Mouse (Mus musculus) liver, embryonic 12.5 days (tissue): ENCODE measurements at regions not wholly inside any gene's neighbourhood (a gene's known extent, or its start where the extent isn't known, plus 50 kb on each side); places are given as distances from the start of the nearest gene placed in this dataset.

Experiments
- ATAC-seq: fragments of 200-750 bp; cut with Nextera tagmentation; 2 replicates; pipeline ENCODE4 v1.8.0; 2017; ENCODE audit warnings: moderate number of reproducible peaks, mild to moderate bottlenecking, moderate library complexity
- H3K27ac ChIP-seq: fragments of 300-500 bp; sonication (generic); 2 replicates; pipeline ENCODE4 v1.5.1; 2016; ENCODE audit warnings: mild to moderate bottlenecking
- H3K27me3 ChIP-seq: fragments of 300-500 bp; sonication (generic); replicated peaks from 2 replicates; pipeline ENCODE4 v1.6.1; 2016; ENCODE audit warnings: mild to moderate bottlenecking, moderate library complexity
- H3K36me3 ChIP-seq: fragments of 300-500 bp; sonication (generic); 2 replicates; pipeline ENCODE4 v1.6.1; 2016; ENCODE audit warnings: mild to moderate bottlenecking, moderate library complexity
- H3K4me1 ChIP-seq: fragments of 300-500 bp; sonication (generic); 2 replicates; pipeline ENCODE4 v1.6.1; 2016
- H3K4me2 ChIP-seq: fragments of 300-500 bp; sonication (generic); 2 replicates; pipeline ENCODE4 v1.6.1; 2016; ENCODE audit warnings: mild to moderate bottlenecking, moderate library complexity
- H3K4me3 ChIP-seq: fragments of 300-500 bp; sonication (generic); 2 replicates; pipeline ENCODE4 v1.5.1; 2016; ENCODE audit warnings: mild to moderate bottlenecking, moderate library complexity
- H3K9ac ChIP-seq: fragments of 300-500 bp; sonication (generic); 2 replicates; pipeline ENCODE4 v1.6.1; 2016; ENCODE audit warnings: mild to moderate bottlenecking, moderate library complexity
- H3K9me3 ChIP-seq: fragments of 300-500 bp; sonication (generic); replicated peaks from 2 replicates; pipeline ENCODE4 v1.6.1; 2016; ENCODE audit warnings: mild to moderate bottlenecking, moderate library complexity
- WGBS: fragments of 180-500 bp; shearing (Covaris S2); methylation state at CpG from one replicate; pipeline ENCODE4 v1.1.7; 2016; ENCODE audit not compliant: insufficient replicate concordance; 5-methylcytosine and 5-hydroxymethylcytosine counted together

GRCm38 (mm10) chr12:70711030-70711429 lies 114.3 kb upstream of the Frmd6 start:
- Histone ChIP-seq H3K27ac (no peak overlapping the region), H3K27me3 (no peaks in the 10 kb centered on the region), H3K4me1 (0 out of 2 replicates have a peak, but pooled peaks cover 5% of the 10 kb centered on the region), H3K4me2 (no peak overlapping the region), H3K9ac (no peak overlapping the region), H3K9me3 (no peaks in the 10 kb centered on the region), H3K36me3 (no peaks in the 10 kb centered on the region), H3K4me3 (no peak overlapping the region)
- WGBS: 38% methylated on average over 5 of the region's 5 CpGs
- no peak for ATAC-seq

- Histone ChIP-seq H3K4me3 (no peak overlapping the region), H3K4me1 (0 out of 2 replicates have a peak, but pooled peaks cover 5% of the 10 kb centered on the region), H3K36me3 (no peaks in the 10 kb centered on the region), H3K9me3 (no peaks in the 10 kb centered on the region), H3K27me3 (no peaks in the 10 kb centered on the region), H3K9ac (no peak overlapping the region), H3K4me2 (no peak overlapping the region), H3K27ac (no peak overlapping the region)
- WGBS: 63% methylated on average over 5 of the region's 5 CpGs
- ATAC-seq: no peak
Observed at GRCm38 (mm10) chr12:70712322-70713024, 112.8 kb upstream of the Frmd6 start.

GRCm38 (mm10) chr12:70713499-70714280 lies 111.6 kb upstream of the Frmd6 start:
- H3K4me1 ChIP-seq: 0 out of 2 replicates have a peak, but pooled peaks cover 5% of the 10 kb centered on the region
- no peak for ATAC-seq
- H3K9ac ChIP-seq: no peak overlapping the region
- peak overlapping the region; percentile 2; the same call in 1 of the 2 replicates for H3K4me2 ChIP-seq
- H3K36me3 ChIP-seq: no peaks in the 10 kb centered on the region
- 43% methylated on average over 18 of the region's 18 CpGs for WGBS
- no peaks in the 10 kb centered on the region for H3K9me3 ChIP-seq
- H3K27ac ChIP-seq: no peak overlapping the region
- H3K4me3 ChIP-seq: no peak overlapping the region
- no peaks in the 10 kb centered on the region for H3K27me3 ChIP-seq

GRCm38 (mm10) chr12:70714281-70714679 lies 111.0 kb upstream of the Frmd6 start:
- Histone ChIP-seq H3K36me3 (no peaks in the 10 kb centered on the region), H3K4me2 (peak overlapping the region; percentile 2; the same call in 1 of the 2 replicates), H3K27me3 (no peaks in the 10 kb centered on the region), H3K27ac (no peak overlapping the region), H3K4me3 (no peak overlapping the region), H3K4me1 (0 out of 2 replicates have a peak, but pooled peaks cover 5% of the 10 kb centered on the region), H3K9me3 (no peaks in the 10 kb centered on the region), H3K9ac (no peak overlapping the region)
- ATAC-seq: no peak
- 76% methylated on average over 11 of the region's 11 CpGs for WGBS

- ATAC-seq: no peak
Observed at GRCm38 (mm10) chr12:70715836-70716235, 109.5 kb upstream of the Frmd6 start.

GRCm38 (mm10) chr12:70718602-70719001 lies 106.7 kb upstream of the Frmd6 start:
- Histone ChIP-seq H3K4me2 (no peak overlapping the region), H3K27me3 (no peaks in the 10 kb centered on the region), H3K27ac (no peak overlapping the region), H3K9ac (no peak overlapping the region), H3K4me1 (0 out of 2 replicates have a peak, but pooled peaks cover 5% of the 10 kb centered on the region), H3K4me3 (no peak overlapping the region), H3K36me3 (no peaks in the 10 kb centered on the region), H3K9me3 (no peaks in the 10 kb centered on the region)
- ATAC-seq: no peak
- WGBS: 38% methylated on average over 1 of the region's 1 CpGs

More at GRCm38 (mm10) chr12:70715836-70716235, 109.5 kb upstream of the Frmd6 start:
- no peak overlapping the region for H3K4me3 ChIP-seq
- WGBS: 58% methylated on average over 2 of the region's 2 CpGs
- no peak overlapping the region for H3K27ac ChIP-seq
- H3K36me3 ChIP-seq: no peaks in the 10 kb centered on the region
- H3K4me1 ChIP-seq: 0 out of 2 replicates have a peak, but pooled peaks cover 5% of the 10 kb centered on the region
- H3K4me2 ChIP-seq: no peak overlapping the region
- no peaks in the 10 kb centered on the region for H3K9me3 ChIP-seq
- no peak overlapping the region for H3K9ac ChIP-seq
- H3K27me3 ChIP-seq: no peaks in the 10 kb centered on the region

- Histone ChIP-seq H3K27ac (no peak overlapping the region), H3K4me2 (no peak overlapping the region), H3K36me3 (no peaks in the 10 kb centered on the region), H3K4me3 (no peak overlapping the region), H3K9ac (no peak overlapping the region), H3K27me3 (no peaks in the 10 kb centered on the region), H3K9me3 (no peaks in the 10 kb centered on the region), H3K4me1 (0 out of 2 replicates have a peak, but pooled peaks cover under 1% of the 10 kb centered on the region)
- 81% methylated on average over 4 of the region's 4 CpGs for WGBS
- no peak for ATAC-seq
Observed at GRCm38 (mm10) chr12:70719255-70719654, 106.1 kb upstream of the Frmd6 start.

GRCm38 (mm10) chr12:70720178-70720894 lies 105.0 kb upstream of the Frmd6 start:
- WGBS: 61% methylated on average over 12 of the region's 12 CpGs
- ATAC-seq: no peak
- Histone ChIP-seq H3K4me2 (no peak overlapping the region), H3K27me3 (no peaks in the 10 kb centered on the region), H3K4me1 (no peaks in the 10 kb centered on the region), H3K9ac (no peak overlapping the region), H3K27ac (no peak overlapping the region), H3K4me3 (no peak overlapping the region), H3K36me3 (no peaks in the 10 kb centered on the region), H3K9me3 (no peaks in the 10 kb centered on the region)

- Histone ChIP-seq H3K27me3 (no peaks in the 10 kb centered on the region), H3K36me3 (no peaks in the 10 kb centered on the region), H3K27ac (no peak overlapping the region), H3K4me1 (no peaks in the 10 kb centered on the region), H3K9ac (no peak overlapping the region), H3K9me3 (no peaks in the 10 kb centered on the region), H3K4me3 (no peak overlapping the region), H3K4me2 (no peak overlapping the region)
- 89% methylated on average over 1 of the region's 1 CpGs for whole genome bisulfite sequencing
- no peak for ATAC-seq
Observed at GRCm38 (mm10) chr12:70725326-70725725, 100.0 kb upstream of the Frmd6 start.

- WGBS: 70% methylated on average over 10 of the region's 10 CpGs
- Histone ChIP-seq H3K4me1 (no peaks in the 10 kb centered on the region), H3K27me3 (no peaks in the 10 kb centered on the region), H3K4me3 (no peak overlapping the region), H3K4me2 (no peak overlapping the region), H3K27ac (no peak overlapping the region), H3K9me3 (no peaks in the 10 kb centered on the region), H3K9ac (no peak overlapping the region), H3K36me3 (no peaks in the 10 kb centered on the region)
- ATAC-seq: no peak
Observed at GRCm38 (mm10) chr12:70727496-70728259, 97.6 kb upstream of the Frmd6 start.

- Histone ChIP-seq H3K9me3 (no peaks in the 10 kb centered on the region), H3K27me3 (no peaks in the 10 kb centered on the region), H3K9ac (no peak overlapping the region), H3K4me3 (no peak overlapping the region), H3K27ac (no peak overlapping the region), H3K36me3 (no peaks in the 10 kb centered on the region), H3K4me1 (no peaks in the 10 kb centered on the region), H3K4me2 (no peak overlapping the region)
- WGBS: 70% methylated on average over 1 of the region's 1 CpGs
- ATAC-seq: no peak
Observed at GRCm38 (mm10) chr12:70728407-70728806, 96.9 kb upstream of the Frmd6 start.
